Mouse (Mus musculus) CH12.LX (cell line): Measurements from ENCODE around the gene 1110008L16Rik. TPM values are rescaled to one million over a fixed set of nuclear protein-coding genes. Genes with fewer than 3 reads are reported as not detected.

Experiments used
- DNase-seq: peaks from one replicate; pipeline ENCODE4 v3.0.0-alpha.2; 2013; ENCODE audit errors: extremely low read depth
- H3K27ac ChIP-seq: 2 replicates; pipeline ENCODE4 v1.5.1; 2012; ENCODE audit warnings: low read depth, mild to moderate bottlenecking, control low read depth, moderate library complexity; ENCODE audit not compliant: insufficient read depth
- H3K27me3 ChIP-seq: replicated peaks from 2 replicates; pipeline ENCODE3; 2012; ENCODE audit warnings: inconsistent platforms
- H3K36me3 ChIP-seq, 2 experiments: replicated peaks in 1 of 2; 2 replicates each; pipeline versions ENCODE3 to v1.6.1; 2012; ENCODE audit warnings: inconsistent platforms in 1 of 2, low read length in 1 of 2, mild to moderate bottlenecking in 1 of 2, mixed read lengths in 1 of 2, moderate library complexity in 1 of 2; ENCODE audit not compliant: control insufficient read depth in 1 of 2, insufficient read depth in 1 of 2
- H3K4me1 ChIP-seq, 2 experiments: 2 replicates each; pipeline ENCODE4 v1.6.1; 2012; ENCODE audit warnings: inconsistent platforms in 1 of 2, moderate library complexity in 1 of 2; ENCODE audit not compliant: insufficient read depth in 2 of 2, control insufficient read depth in 1 of 2
- H3K4me2 ChIP-seq: 2 replicates; pipeline ENCODE4 v1.6.1; 2012; ENCODE audit warnings: low read depth, mild to moderate bottlenecking, control low read depth; ENCODE audit not compliant: poor library complexity, insufficient read depth, severe bottlenecking
- H3K4me3 ChIP-seq, 3 experiments: fragments of 150-350 bp in 1 of 3; sonication (generic) in 1 of 3; replicated peaks in 1 of 3; 2 replicates each; pipeline versions ENCODE3 to v1.5.1; 2011 to 2012; ENCODE audit warnings: low read depth in 2 of 3, low read length in 2 of 3, mild to moderate bottlenecking in 2 of 3, moderate library complexity in 2 of 3, control low read depth in 1 of 3, improper control_type of control experiment in 1 of 3, inconsistent platforms in 1 of 3, mixed read lengths in 1 of 3; ENCODE audit not compliant: poor library complexity in 1 of 3
- H3K79me2 ChIP-seq: replicated peaks from 2 replicates; pipeline ENCODE4 v1.6.1; 2012; ENCODE audit warnings: mild to moderate bottlenecking, moderate library complexity; ENCODE audit not compliant: control insufficient read depth, poor library complexity, insufficient read depth, severe bottlenecking; ENCODE audit errors: extremely low read depth
- H3K9ac ChIP-seq: 2 replicates; pipeline ENCODE4 v1.6.1; 2012; ENCODE audit warnings: low read depth, mild to moderate bottlenecking, control low read depth, moderate library complexity; ENCODE audit not compliant: insufficient read depth
- H3K9me3 ChIP-seq: replicated peaks from 2 replicates; pipeline ENCODE3; 2012; ENCODE audit warnings: low read length, inconsistent platforms, mixed read lengths
- BHLHE40 ChIP-seq: IDR thresholded peaks from 2 replicates; pipeline ENCODE4 v1.6.1; 2011; ENCODE audit warnings: mild to moderate bottlenecking, low read depth, low read length, improper control_type of control experiment
- CHD2 ChIP-seq: IDR thresholded peaks from 2 replicates; pipeline ENCODE4 v1.6.1; 2011; ENCODE audit warnings: low read length, improper control_type of control experiment
- E2F4 ChIP-seq: IDR thresholded peaks from 2 replicates; pipeline ENCODE4 v1.6.1; 2011; ENCODE audit warnings: low read depth, low read length, improper control_type of control experiment; ENCODE audit not compliant: insufficient replicate concordance
- ELF1 ChIP-seq: IDR thresholded peaks from 2 replicates; pipeline ENCODE4 v1.6.1; 2014; ENCODE audit warnings: low read depth, mild to moderate bottlenecking, inconsistent platforms, low read length, improper control_type of control experiment
- ETS1 ChIP-seq: conservative IDR thresholded peaks from 2 replicates; pipeline ENCODE4 v1.6.1; 2012; ENCODE audit warnings: low read depth, mild to moderate bottlenecking, inconsistent platforms, low read length, improper control_type of control experiment, moderate library complexity
- GABPA ChIP-seq: IDR thresholded peaks from 2 replicates; pipeline ENCODE4 v1.6.1; 2012; ENCODE audit warnings: low read depth, low read length, improper control_type of control experiment, inconsistent platforms; ENCODE audit not compliant: insufficient replicate concordance
- JUN ChIP-seq: IDR thresholded peaks from 2 replicates; pipeline ENCODE4 v1.6.1; 2011; ENCODE audit warnings: low read depth, mild to moderate bottlenecking, low read length, improper control_type of control experiment, moderate library complexity; ENCODE audit not compliant: insufficient read depth
- JUND ChIP-seq: conservative IDR thresholded peaks from 2 replicates; pipeline ENCODE4 v1.6.1; 2011; ENCODE audit warnings: low read depth, low read length, improper control_type of control experiment
- MAFK ChIP-seq: IDR thresholded peaks from 2 replicates; pipeline ENCODE4 v1.6.1; 2011; ENCODE audit warnings: low read length, improper control_type of control experiment; ENCODE audit not compliant: insufficient replicate concordance
- MAX ChIP-seq: IDR thresholded peaks from 2 replicates; pipeline ENCODE4 v1.6.1; 2011; ENCODE audit warnings: low read length, improper control_type of control experiment
- MAZ ChIP-seq: IDR thresholded peaks from 2 replicates; pipeline ENCODE4 v1.6.1; 2012; ENCODE audit warnings: low read depth, mild to moderate bottlenecking, inconsistent platforms, low read length, improper control_type of control experiment, moderate library complexity
- MXI1 ChIP-seq: IDR thresholded peaks from 2 replicates; pipeline ENCODE4 v1.6.1; 2011; ENCODE audit warnings: mild to moderate bottlenecking, low read depth, low read length, improper control_type of control experiment
- RCOR1 ChIP-seq: conservative IDR thresholded peaks from 2 replicates; pipeline ENCODE4 v1.6.1; 2012; ENCODE audit warnings: low read depth, mild to moderate bottlenecking, inconsistent platforms, low read length, improper control_type of control experiment
- SMC3 ChIP-seq: IDR thresholded peaks from 2 replicates; pipeline ENCODE4 v1.6.1; 2011; ENCODE audit warnings: low read depth, low read length, improper control_type of control experiment
- USF1 ChIP-seq: IDR thresholded peaks from 2 replicates; pipeline ENCODE4 v1.6.1; 2014; ENCODE audit warnings: low read depth, mild to moderate bottlenecking, inconsistent platforms, low read length, improper control_type of control experiment
- dilution Hi-C: fragments of 300-500 bp; cut with MboI; formaldehyde crosslinking; loops from 2 replicates; pipeline ENCODE4 v1.14.3; 2020; ENCODE audit warnings: low sequenced_read_pairs; ENCODE audit not compliant: extremely low pct_unique_long_range_greater_than_20kb, extremely low pct_ligation_motif_present
- in situ Hi-C: fragments of 300-500 bp; cut with MboI; formaldehyde crosslinking; loops from 3 replicates; pipeline ENCODE4 v1.14.3; 2019; ENCODE audit warnings: low sequenced_read_pairs, low pct_ligation_motif_present, low pct_unique_long_range_greater_than_20kb, mixed read lengths
- polyA plus RNA-seq: library from polyadenylated mRNA; unstranded; fragments of >175 nt; gene quantifications from 2 replicates; pipeline ENCODE4 v1.2.1, GENCODE M21; 2012; ENCODE audit warnings: low read depth; ENCODE audit not compliant: insufficient read length
- total RNA-seq, 2 experiments: library from RNA; depleted of rRNA; stranded (reverse); fragments of 300-350 nt in 1 of 2; fragments of >200 nt in 1 of 2; gene quantifications; 2 replicates each; pipeline ENCODE4 v1.2.3; 2012 to 2014

The 1110008L16Rik gene
- total and polyA plus RNA-seq, 3 experiments, result 25.7 to 32.6 (median 28.9) TPM

DNA sequence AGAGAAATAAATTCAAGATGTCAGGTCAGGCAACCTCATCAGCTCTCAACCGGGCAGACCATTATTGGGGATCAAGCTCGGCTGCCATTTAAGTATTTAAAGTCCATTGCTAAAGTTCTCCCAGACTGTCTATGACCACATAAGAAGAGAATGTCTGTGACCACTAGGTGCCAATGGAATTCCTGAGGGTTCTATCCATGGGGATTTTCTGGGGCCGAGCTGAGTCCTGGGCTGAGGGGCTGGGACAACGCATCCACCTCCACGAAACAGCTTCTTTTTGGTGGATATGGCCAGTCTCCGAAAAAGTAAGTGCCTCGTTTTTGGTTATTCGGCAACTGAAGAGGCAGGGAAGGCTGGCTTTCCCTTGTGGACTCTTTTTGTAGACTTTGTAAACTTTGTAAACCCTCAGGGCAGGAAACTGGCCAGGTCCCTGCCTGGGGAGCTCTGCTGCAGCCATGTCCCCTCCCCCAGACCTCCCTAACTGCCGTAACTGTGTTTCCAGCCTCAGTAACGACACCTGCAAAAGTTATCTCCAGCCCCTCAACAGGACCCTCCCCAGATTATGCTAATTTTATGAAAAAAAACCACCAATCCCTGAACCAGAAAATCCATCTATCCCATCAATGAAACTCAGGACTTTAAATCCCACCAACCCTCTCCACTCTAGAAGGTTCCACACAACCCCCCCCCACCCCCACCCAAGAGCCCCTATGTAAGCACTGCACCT, 84.8 kb downstream of the 1110008L16Rik start, which contains the start of gene Psma6:
Gene Psma6 (plus strand): TSS at position 200 of the 727 bp plus-strand sequence.
- Histone ChIP-seq H3K27ac (no peak within 1 kb of the TSS), H3K36me3 (peaks cover 9 to 33% of the 10 kb centered on the region in 2 experiments), H3K4me1 (peaks cover 24 to 38% of the 10 kb centered on the region in 2 experiments), H3K27me3 (no peaks in the 10 kb centered on the region), H3K4me2 (no peak within 1 kb of the TSS), H3K9ac (no peak within 1 kb of the TSS), H3K79me2 (no peaks in the 10 kb centered on the region), H3K4me3 (no peak within 1 kb of the TSS), H3K9me3 (no peaks in the 10 kb centered on the region)
- in situ Hi-C loops (loop anchor here (10.0 kb wide), 1 partner anchor 111 kb away; the partner anchor contains the start of gene Nfkbia), dilution Hi-C loops (no loop called here)
- DNase-seq, result no peak
- TF ChIP-seq USF1 (no peak), ELF1 (no peak), SMC3 (no peak), RCOR1 (no peak), MAZ (no peak), CHD2 (no peak), MAX (no peak), JUND (no peak), GABPA (no peak), E2F4 (no peak), MXI1 (no peak), ETS1 (no peak), MAFK (no peak)

DNA sequence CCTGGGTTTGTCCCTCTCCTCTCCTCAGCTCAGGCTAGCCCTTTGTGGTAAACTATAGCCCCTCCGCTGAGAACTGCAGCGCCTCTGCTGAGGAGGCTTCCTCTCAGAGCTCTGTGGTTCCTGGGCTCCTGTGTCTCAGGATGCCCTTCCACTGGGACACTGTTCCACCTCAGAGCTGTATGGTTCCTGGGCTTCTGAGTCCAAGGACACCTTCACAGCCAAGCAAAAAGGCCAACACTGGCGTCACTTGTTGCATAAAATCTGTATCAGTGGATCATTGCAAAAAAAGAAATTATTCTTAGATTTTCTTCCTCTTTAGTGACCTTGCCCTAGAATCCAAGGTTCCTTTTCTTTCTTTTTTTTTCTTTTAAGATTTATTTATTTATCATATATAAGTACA, 85.4 kb downstream of the 1110008L16Rik start:
- in situ Hi-C loops (loop anchor here (10.0 kb wide), 1 partner anchor 110 kb away; the partner anchor contains the start of gene Nfkbia), dilution Hi-C loops (no loop called here)
- Histone ChIP-seq H3K9me3 (no peaks in the 10 kb centered on the region), H3K36me3 (peaks cover 8 to 26% of the 10 kb centered on the region in 2 experiments), H3K9ac (no peak overlapping the region), H3K4me2 (no peak overlapping the region), H3K27me3 (no peaks in the 10 kb centered on the region), H3K4me1 (peaks cover 25 to 44% of the 10 kb centered on the region in 2 experiments), H3K27ac (no peak overlapping the region), H3K79me2 (no peaks in the 10 kb centered on the region), H3K4me3 (no peak overlapping the region)
- no peak for DNase-seq
- TF ChIP-seq E2F4 (no peak), JUN (no peak), ETS1 (no peak), RCOR1 (no peak), BHLHE40 (no peak)
